Mouse (Mus musculus): ENCODE measurements at regions not wholly inside any gene's neighbourhood (a gene's known extent, or its start where the extent isn't known, plus 50 kb on each side); places are given as distances from the start of the nearest gene placed in this dataset.
A peak's percentile ranks its signal among the peaks of the same experiment; 100 is the strongest.

DNA sequence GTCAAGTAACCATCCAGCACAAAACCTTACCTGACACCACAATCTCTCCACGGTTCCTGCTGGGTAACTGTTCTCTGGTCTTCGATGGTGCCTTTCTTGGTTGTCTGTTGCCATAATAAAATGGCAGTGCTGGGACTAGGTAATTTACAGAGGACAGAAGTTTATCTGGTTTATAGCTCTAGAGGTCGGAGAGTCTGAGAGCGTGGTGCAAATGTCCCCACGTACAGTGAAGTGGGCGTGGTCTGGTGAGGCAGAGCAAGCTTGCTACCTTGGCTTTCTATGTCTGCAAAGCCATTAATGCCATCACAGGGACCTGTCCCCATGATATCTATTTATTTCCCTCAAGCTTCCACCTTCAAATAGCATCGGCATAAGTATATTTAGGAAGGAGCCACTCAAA lies 223.0 kb downstream of the Opa1 start:
- DNase-seq = no peak

DNA sequence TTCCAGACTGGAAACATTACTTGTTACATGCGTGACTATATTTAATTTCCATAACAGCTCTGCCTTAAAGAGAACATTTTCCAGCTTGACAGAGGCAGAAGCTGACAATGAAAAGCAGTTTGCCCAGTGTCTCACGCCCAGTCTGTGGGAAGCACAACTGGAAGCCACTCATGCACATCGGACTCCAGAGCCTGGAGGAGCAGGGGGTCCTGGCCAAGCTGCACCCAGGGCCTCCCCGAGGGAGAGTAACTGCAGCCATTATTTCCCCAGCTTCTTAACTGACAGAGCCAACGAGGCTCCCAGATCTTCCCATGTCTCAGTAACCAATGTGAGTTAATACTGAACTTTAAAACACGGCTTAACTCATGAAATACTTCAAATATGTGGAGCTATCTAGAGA lies 223.5 kb downstream of the Opa1 start:
- no peak for DNase-seq

GRCm38 (mm10) chr16:29807859-29808258 lies 228.7 kb downstream of the Opa1 start:
- no peak for DNase-seq

DNA sequence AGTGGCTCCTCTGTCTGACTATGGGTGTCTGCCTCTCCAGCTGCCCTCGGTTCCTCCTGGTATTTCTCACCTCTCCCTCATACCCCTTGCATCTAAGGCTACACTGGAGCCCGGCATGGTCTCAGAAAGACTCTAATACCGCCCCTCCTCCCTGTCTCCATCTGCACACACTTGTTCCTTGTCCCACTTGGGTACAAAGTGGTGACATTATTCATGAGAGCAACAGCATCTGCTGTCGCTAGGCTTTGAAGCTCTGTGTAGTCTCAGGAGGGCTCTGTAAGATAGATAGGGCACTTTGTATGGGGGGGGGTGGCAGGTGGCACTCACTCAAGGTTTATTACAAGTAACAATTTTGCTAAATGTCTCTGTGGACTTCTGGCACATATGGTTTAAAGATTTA lies 229.7 kb downstream of the Opa1 start:
- DNase-seq = no peak

DNA sequence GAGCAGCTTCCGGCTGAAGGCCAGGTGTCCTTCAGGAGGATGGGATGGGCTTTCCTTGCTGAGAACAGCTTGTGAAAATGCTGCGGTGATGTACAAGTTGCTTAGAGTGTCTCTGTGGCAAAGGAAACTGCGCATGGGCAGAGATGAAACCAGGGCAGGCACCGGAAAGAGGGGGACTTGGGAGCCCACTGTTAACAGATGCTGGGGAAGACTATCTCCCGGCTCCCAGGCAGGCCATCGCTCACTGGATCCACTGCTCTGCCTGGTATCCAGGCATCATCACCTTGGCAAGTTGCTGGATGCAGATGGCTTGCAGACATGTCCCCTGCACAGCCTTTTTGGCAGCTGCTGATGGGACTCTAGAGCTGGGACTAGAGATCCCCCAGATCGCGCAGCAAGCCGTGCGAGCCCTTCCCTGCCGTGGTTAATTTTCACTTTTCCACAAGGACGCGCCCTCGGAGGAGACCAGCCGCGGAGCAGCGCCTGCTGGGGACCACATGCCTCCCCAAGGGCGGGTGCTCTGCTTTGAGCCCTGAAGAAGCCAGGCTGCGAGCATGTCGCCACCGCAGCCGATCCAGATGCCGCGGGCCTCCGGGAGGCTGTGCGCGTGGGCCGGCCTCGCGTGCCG lies 234.4 kb downstream of the Opa1 start:
- peak; percentile 33 for DNase-seq

GRCm38 (mm10) chr16:29814039-29814438 lies 234.9 kb downstream of the Opa1 start:
- peak; percentile 41 for DNase-seq

GRCm38 (mm10) chr16:29814655-29815054 lies 235.5 kb downstream of the Opa1 start:
- no peak for DNase-seq

DNA sequence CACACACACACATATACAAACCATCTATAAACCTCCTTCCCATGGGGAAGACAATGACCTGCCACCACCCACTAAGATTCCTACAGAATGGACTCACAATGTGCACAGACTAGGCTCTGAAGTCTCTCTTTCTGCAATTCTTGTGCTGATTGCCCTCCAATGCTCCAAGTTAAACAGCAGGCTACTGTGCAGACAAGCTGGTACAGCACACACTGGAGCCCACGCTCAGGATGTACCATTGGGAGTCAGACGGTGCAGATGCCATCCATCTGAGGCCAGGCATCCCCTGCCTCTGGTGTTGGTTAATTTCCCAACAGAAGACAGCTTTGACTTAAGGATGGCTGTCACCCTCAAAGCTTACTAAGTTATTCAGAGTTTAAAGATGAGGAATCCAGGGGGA lies 236.1 kb downstream of the Opa1 start:
- no peak for DNase-seq

- DNase-seq = no peak
These were observed 236.7 kb downstream of the Opa1 start for GRCm38 (mm10) chr16:29815632-29816337.

- peak; percentile 41 for DNase-seq
These were observed 237.7 kb downstream of the Opa1 start for GRCm38 (mm10) chr16:29816681-29817369.

- DNase-seq = no peak
These were observed 239.8 kb downstream of the Opa1 start for GRCm38 (mm10) chr16:29818807-29819440.

DNA sequence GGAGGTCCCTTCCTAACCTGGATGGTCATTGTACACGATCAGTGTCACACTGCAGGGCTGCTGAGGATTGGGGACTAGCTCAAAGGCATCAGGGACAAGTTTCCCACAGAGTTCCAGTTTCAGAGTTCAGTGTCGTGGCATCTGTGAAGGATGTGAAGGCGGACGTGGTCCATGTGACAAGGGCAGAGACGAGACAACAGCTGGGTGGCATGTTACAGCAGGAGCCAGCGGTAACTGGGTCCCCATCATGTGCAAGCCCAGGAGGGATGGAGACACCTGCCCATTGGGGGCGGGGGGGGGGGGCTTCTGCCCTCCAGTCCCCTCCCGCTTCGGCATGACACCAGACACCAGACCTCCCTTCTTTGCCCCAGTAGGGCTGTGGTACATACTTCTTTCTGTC lies 241.6 kb downstream of the Opa1 start:
- DNase-seq = no peak

DNA sequence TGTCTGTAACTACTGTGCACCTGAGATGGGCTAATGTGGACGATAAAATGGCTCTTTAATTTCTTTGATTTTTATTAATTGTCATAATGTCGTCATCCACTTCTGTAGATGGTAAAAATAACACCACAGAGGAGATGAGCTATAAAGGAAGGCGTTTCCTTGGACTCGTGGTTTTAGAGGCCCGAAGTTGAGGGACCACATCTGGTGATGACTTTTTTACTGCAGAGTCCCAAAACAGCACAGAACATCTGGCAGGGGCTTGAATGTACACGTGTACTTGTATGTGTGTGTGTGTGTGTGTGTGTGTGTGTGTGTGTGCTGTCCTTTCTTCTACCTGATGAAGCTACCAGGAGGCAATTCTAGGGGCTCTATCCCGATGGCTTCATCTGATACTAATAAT lies 242.1 kb upstream of the Hes1 start:
- no peak for DNase-seq

DNA sequence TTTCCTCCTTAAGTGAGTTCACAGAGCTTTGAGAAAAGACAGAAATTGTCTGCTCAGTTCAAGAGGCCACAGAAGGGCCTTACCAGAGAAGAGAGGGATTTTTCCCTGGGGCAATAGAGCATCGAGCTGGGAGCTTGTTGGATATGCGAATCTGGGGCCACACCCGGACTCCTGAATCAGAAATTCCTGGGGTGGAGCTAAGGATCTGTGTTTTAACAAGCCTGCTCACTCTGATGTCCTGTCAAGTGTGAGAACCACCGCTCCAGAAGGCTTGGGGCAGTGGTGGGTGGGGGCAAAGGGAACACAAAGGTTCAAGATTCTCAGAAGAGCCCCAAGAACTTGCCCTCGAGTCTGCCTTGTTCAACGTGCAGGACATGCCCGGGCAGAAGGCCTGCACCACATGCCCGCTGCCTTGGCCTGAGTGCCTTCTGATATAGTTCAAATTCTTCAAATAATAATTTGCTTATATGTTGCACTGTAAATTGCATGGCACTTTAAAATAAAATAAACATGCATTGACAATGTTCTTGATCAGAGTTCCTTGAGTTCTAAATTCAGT lies 241.3 kb upstream of the Hes1 start:
- no peak for DNase-seq

- DNase-seq = no peak
These were observed 237.3 kb upstream of the Hes1 start for GRCm38 (mm10) chr16:29826927-29827326.

- no peak for DNase-seq
These were observed 236.4 kb upstream of the Hes1 start for GRCm38 (mm10) chr16:29827776-29828175.

DNA sequence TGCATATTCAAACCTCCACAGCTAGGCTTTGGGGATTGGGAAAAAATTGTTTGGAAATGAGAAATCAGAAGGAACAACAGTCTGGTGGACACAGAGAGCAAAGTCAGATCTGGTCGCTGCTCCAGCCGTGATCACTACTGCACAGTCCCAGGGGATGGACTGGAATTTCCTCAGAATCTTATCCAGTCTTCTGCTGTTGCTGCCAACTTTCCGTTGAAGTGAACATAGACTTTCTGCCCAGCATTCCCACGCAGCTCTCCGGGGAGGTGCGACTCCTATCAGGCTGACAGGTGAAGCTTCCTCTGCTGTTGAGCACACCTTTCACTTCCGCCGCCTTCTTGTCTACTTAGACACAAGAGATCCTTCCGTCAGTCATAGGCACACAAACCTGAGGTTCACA lies 234.7 kb upstream of the Hes1 start:
- DNase-seq = no peak

DNA sequence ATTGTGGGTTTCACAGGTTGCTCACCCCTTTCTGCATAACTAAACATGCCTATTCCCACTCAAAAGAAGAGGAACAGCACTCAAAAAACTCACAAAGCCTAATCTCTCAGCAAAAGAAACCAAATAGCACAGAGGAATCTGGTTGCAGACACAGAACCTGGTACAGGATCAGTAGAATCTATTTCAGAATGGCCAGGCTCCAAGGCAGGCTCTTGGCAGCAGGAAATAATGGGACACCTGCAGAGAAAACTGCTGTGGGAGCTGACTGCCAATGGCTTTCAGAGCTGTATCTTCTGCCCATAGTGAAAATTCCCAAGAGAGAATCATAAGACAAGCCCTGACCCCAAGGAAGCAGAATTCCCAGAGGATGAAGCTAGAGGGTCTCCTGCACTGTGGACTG lies 234.1 kb upstream of the Hes1 start:
- peak; percentile 38 for DNase-seq

- no peak for DNase-seq
These were observed 230.9 kb upstream of the Hes1 start for GRCm38 (mm10) chr16:29833298-29833697.

- DNase-seq = no peak
These were observed 230.3 kb upstream of the Hes1 start for GRCm38 (mm10) chr16:29833875-29834274.

- no peak for DNase-seq
These were observed 229.5 kb upstream of the Hes1 start for GRCm38 (mm10) chr16:29834669-29835068.

GRCm38 (mm10) chr16:29837025-29837629 lies 227.1 kb upstream of the Hes1 start:
- no peak for DNase-seq

GRCm38 (mm10) chr16:29837874-29838273 lies 226.3 kb upstream of the Hes1 start:
- DNase-seq = no peak
